Mouse (Mus musculus) adrenal gland, postnatal 14 days (tissue): ENCODE results near the gene Oscar. TPM values are rescaled to one million over a fixed set of nuclear protein-coding genes. Genes with fewer than 3 reads are reported as not detected.
"Not testable (repeated sequence)": the region's sequence is repeated elsewhere in the genome, so short reads cannot be mapped to it uniquely, and the experiment has no call there.

Experiments
- DNase-seq: peaks from one replicate; pipeline ENCODE4 v3.0.0; 2021; ENCODE audit warnings: mixed read lengths
- total RNA-seq: library from RNA; stranded (reverse); gene quantifications from 2 replicates; pipeline ENCODE4 v1.2.3, GENCODE M21; 2021

The Oscar gene
- total RNA-seq, 1 experiment from 2014 or later: not detected

DNA sequence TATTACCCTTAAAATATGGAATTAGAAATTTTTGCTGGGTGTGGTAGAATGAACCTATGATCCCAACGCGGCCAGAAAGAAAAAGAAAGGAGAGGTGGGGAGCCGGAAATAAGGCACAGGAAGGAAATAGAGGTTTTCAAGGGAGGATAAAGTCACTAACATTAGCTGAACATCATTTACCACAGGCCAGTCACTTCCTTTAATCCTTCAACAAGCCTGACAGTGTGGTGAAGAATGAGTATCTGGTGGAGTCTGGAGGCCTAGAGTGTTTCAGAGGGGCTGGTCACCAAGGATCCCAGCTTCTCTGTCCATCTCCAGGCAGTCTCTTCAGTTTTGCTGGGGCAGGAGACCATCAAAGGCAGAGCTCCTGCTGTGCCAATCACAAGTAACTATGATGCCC lies 5.5 kb downstream of the Oscar start:
- no peak for DNase-seq

- peak; percentile 63 for DNase-seq
Observed at GRCm38 (mm10) chr7:3609082-3609481, 6.9 kb downstream of the Oscar start.

DNA sequence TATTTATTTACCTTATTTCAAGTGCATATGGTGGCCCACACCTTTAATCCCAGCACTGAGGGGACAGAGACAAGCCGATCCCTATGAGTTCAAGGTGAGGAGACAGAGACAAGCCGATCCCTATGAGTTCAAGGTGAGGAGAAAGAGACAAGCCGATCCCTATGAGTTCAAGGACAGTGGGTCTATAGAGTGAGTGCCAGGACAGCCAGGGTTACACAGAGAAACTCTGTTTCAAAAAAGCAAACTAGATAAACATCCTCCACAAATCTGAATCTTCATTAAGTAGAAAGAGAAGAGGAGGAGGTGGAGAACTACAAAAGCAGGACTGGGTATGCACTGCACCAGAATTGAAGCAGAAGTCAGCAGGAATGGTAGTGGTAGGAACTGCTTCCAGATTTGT lies 7.3 kb downstream of the Oscar start:
- no peak for DNase-seq

DNA sequence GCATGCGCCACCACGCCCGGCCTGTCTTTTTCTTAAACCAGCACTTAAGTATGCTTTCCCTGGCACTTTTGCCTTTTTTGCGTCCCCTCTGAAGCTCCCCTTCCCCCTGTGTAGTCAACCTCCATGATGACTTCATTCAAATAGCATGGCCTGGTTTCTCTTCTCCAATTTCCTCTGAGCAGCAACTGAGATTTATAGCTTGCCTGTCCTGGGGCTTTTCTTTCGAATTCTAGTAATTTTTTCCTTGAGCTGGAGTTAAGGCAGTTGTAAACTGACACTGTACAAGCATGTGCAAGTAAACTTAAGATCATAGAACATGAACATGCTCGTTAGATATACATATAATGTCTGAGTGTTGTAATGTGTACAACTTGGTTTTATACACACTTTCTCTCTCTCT lies 8.6 kb downstream of the Oscar start:
- no peak for DNase-seq

GRCm38 (mm10) chr7:3606798-3607197 lies 9.2 kb downstream of the Oscar start:
- peak; percentile 42 for DNase-seq

DNA sequence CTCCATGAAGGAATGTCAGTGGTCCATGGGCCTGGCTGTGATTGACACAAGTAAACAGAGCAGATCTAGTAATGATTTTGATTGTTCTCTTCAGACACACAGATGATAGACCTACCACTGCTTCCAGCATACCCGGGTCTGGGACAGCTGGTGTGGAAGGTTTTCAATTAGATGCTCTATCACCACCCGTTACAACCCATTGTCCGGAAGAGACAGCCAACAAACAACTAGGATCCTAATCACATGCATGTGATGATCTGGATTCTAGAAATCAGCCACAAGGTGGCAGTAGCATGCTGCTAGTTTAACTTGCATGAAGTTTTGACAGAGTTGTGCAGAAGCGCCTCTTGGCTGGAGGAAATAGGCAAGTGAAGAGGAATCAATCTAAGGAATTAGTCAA lies 14.8 kb downstream of the Oscar start:
- peak; percentile 80 for DNase-seq

GRCm38 (mm10) chr7:3597755-3598154 lies 18.2 kb downstream of the Oscar start:
- DNase-seq: not testable (repeated sequence)

DNA sequence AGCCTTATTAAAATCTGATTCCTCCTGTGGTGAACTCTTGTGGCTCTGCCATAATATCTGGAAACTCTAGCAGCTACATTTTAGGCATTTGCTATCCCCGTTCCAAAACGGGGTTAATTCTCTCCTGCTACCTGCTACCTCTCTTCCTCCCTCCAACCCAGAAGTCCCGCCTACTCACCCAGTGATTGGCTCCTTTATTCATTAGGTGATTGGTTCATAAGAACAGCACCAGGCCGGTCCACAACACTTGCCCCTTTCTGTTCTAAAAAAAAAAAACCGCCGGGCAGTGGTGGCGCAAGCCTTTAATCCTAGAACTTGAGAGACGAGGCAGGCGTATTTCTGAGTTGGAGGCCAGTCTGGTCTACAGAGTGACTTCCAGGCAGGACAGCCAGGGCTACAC lies 20.8 kb downstream of the Oscar start:
- DNase-seq: peak; percentile 55

- DNase-seq: no peak
Observed at GRCm38 (mm10) chr7:3594686-3595085, 21.3 kb downstream of the Oscar start.

GRCm38 (mm10) chr7:3593855-3594254 lies 22.1 kb downstream of the Oscar start:
- DNase-seq: no peak

GRCm38 (mm10) chr7:3591534-3591933 lies 24.4 kb downstream of the Oscar start:
- DNase-seq: no peak

- no peak for DNase-seq
Observed at GRCm38 (mm10) chr7:3590550-3590949, 25.4 kb downstream of the Oscar start.

DNA sequence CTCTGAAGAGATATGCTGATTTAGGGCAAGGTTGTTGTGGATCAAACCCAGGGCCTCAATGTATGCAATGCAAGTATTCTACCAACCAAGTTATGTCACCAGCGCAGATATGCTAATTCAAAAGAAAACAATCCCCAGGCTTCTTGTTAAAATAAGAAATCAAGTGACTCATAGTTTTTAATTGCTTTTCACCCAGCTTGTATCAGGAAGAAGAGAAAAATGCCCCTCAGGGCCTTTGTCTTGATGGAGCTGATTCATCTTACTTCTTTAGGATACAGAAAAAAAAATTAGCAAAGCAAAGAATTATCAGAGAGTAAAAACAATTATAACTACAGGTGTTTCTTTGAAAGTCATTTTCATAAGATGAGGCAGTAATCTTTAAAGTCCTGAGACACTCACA lies 28.7 kb downstream of the Oscar start:
- no peak for DNase-seq

- no peak for DNase-seq
Observed at GRCm38 (mm10) chr7:3586255-3586654, 29.7 kb downstream of the Oscar start.

DNA sequence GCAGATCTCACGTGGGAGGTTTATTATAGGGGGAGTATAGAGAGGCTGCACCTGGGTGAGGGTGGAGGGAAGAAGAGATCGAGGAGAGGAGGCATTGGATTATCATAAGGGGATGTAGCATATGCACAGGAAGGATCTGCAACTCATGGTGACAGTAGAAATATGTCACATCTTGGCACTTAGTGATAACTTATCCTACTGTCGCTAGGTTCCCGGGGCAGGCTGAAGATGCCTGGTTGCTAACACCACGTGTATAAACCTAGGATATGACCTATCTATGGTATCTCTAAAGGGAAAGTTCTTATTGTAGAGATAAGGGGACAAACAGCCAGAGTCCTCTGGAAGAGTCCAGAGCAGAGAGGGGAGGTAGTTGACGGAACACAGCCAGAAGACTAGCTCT lies 30.2 kb downstream of the Oscar start:
- DNase-seq: no peak

- no peak for DNase-seq
Observed at GRCm38 (mm10) chr7:3580029-3580428, 35.9 kb downstream of the Oscar start.

GRCm38 (mm10) chr7:3578952-3579546 lies 36.9 kb downstream of the Oscar start:
- no peak for DNase-seq

DNA sequence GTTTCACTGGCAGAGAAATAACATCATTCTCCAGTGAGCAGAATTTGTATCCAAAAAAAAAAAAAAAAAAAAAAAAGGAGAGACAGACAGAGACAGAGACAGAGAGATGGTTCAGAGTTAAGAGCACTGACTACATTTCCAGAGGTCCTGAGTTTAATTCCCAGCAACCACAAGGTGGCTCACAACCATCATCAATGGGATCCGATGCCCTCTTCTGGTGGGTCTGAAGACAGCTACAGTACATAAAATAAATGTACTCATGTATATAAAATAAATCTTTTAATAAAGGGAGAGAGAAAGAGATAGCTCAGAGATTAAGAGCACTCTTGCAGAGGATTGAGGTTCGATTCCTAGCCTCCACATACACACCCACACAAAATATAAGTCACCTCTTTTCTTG lies 37.8 kb downstream of the Oscar start:
- DNase-seq: no peak

- DNase-seq: no peak
Observed at GRCm38 (mm10) chr7:3576354-3577124, 39.4 kb downstream of the Oscar start.

- peak; percentile 39 for DNase-seq
Observed at GRCm38 (mm10) chr7:3574216-3574615, 41.7 kb downstream of the Oscar start.

DNA sequence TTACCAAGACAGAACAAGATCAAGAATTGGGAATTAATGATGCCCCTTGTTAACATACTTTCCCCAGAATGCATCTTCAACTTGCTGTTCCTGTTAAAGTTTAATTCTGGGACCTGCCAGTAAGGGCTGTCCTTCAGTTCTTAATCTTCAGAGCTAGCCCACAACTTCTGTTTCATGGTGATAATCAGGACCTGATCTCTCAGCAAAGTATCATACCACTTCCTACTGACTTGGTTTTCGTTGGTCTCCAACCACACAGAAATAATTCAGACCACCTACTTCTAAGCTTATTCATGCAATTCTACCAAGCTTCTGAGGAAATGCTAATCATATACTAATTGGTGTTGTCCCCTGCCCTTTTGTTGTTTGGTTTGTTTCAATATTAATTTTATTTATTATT lies 44.1 kb downstream of the Oscar start:
- DNase-seq: no peak

GRCm38 (mm10) chr7:3570580-3570979 lies 45.4 kb downstream of the Oscar start:
- DNase-seq: not testable (repeated sequence)

DNA sequence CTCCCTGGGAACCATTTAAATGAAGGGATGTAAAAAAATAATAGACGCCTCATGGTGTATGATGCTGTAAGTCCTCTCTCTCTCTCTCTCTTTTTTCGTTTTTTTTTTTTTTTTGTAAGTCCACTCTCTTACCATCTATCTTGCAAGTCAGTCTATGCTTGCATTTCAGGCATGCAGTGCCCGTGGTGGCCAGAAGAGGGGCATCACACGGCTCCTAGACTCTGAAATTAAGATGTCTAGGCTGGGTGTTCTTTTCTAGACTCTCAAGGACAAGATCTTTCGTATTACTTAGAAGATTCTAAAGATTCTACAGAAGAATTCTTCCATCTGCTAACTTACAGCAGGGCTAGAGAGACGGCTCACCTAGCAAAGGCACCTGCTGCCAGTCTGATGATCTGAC lies 46.2 kb downstream of the Oscar start:
- no peak for DNase-seq

DNA sequence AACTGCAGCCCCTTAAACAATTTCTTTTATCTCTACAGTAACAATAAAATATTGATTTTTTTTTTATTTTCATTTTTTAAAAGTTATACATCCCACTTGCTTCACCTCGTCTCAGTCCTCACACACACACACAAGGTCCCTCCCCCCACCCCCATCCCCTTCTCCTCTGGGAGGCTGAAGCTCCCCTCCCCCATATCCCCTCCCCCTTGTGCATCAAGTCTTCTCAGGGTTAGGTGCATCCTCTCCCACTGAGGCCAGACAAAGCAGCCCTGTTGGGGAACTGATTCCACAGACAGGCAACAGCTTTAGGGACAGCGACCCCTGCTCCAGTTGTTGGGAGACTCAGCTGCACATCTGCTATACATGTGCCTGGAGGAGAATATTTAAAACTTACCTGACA lies 48.6 kb downstream of the Oscar start:
- no peak for DNase-seq
